Mouse (Mus musculus) right cerebral cortex, adult 2 months (tissue): ENCODE data around the gene Slc9a7.
A peak's percentile ranks its signal among the peaks of the same experiment; 100 is the strongest.

ENCODE experiments used
- DNase-seq, 2 experiments: peaks; one replicate each; pipeline ENCODE4 v3.0.0; 2021 to 2022; ENCODE audit warnings: low spot score in 2 of 2

The Slc9a7 gene

GRCm38 (mm10) chrX:20291282-20292039 lies at the start of gene Slc9a7:
Gene Slc9a7, minus strand, starts transcription at chrX:20291807.
- peak; percentile 56 to 62 for DNase-seq

- DNase-seq: peak; percentile 53 to 66
Measured at GRCm38 (mm10) chrX:20335722-20336121, 44.1 kb upstream of the Slc9a7 start.

- peak; percentile 4 to 21 for DNase-seq
Measured at GRCm38 (mm10) chrX:20332756-20333155, 41.1 kb upstream of the Slc9a7 start.

GRCm38 (mm10) chrX:20307215-20307614 lies 15.6 kb upstream of the Slc9a7 start:
- no peak for DNase-seq

- DNase-seq: no peak
Measured at GRCm38 (mm10) chrX:20305941-20306340, 14.3 kb upstream of the Slc9a7 start.

GRCm38 (mm10) chrX:20303280-20303679 lies 11.7 kb upstream of the Slc9a7 start:
- no peak for DNase-seq

- DNase-seq: peak in 1 of 2 experiments; percentile 2
Measured at GRCm38 (mm10) chrX:20292040-20292417, 422 bp upstream of the Slc9a7 start.

GRCm38 (mm10) chrX:20290715-20291114 lies 892 bp downstream of the Slc9a7 start:
- peak in 1 of 2 experiments; percentile 4 for DNase-seq

GRCm38 (mm10) chrX:20288674-20289073 lies 2.9 kb downstream of the Slc9a7 start:
- no peak for DNase-seq

GRCm38 (mm10) chrX:20286254-20286653 lies 5.4 kb downstream of the Slc9a7 start:
- no peak for DNase-seq

- no peak for DNase-seq
Measured at GRCm38 (mm10) chrX:20279424-20279823, 12.2 kb downstream of the Slc9a7 start.

- DNase-seq: no peak
Measured at GRCm38 (mm10) chrX:20273854-20274253, 17.8 kb downstream of the Slc9a7 start.

- no peak for DNase-seq
Measured at GRCm38 (mm10) chrX:20271980-20272379, 19.6 kb downstream of the Slc9a7 start.

GRCm38 (mm10) chrX:20269980-20270379 lies 21.6 kb downstream of the Slc9a7 start:
- no peak for DNase-seq

GRCm38 (mm10) chrX:20264370-20264769 lies 27.2 kb downstream of the Slc9a7 start:
- no peak for DNase-seq

GRCm38 (mm10) chrX:20228102-20228501 lies 63.5 kb downstream of the Slc9a7 start:
- DNase-seq: no peak

GRCm38 (mm10) chrX:20221486-20221885 lies 70.1 kb downstream of the Slc9a7 start:
- no peak for DNase-seq

- no peak for DNase-seq
Measured at GRCm38 (mm10) chrX:20185616-20186015, 106.0 kb downstream of the Slc9a7 start.

- no peak for DNase-seq
Measured at GRCm38 (mm10) chrX:20176792-20177191, 114.8 kb downstream of the Slc9a7 start.

GRCm38 (mm10) chrX:20168430-20168829 lies 123.2 kb downstream of the Slc9a7 start:
- DNase-seq: no peak

GRCm38 (mm10) chrX:20164984-20165383 lies 126.6 kb downstream of the Slc9a7 start:
- no peak for DNase-seq

GRCm38 (mm10) chrX:20162322-20162711 lies 129.3 kb downstream of the Slc9a7 start:
- DNase-seq: peak; percentile 33 to 37

- no peak for DNase-seq
Measured at GRCm38 (mm10) chrX:20161687-20162321, 129.8 kb downstream of the Slc9a7 start.
